8 mouse cellular contexts compared by ENCODE assay signal in the genomic region with DNA sequence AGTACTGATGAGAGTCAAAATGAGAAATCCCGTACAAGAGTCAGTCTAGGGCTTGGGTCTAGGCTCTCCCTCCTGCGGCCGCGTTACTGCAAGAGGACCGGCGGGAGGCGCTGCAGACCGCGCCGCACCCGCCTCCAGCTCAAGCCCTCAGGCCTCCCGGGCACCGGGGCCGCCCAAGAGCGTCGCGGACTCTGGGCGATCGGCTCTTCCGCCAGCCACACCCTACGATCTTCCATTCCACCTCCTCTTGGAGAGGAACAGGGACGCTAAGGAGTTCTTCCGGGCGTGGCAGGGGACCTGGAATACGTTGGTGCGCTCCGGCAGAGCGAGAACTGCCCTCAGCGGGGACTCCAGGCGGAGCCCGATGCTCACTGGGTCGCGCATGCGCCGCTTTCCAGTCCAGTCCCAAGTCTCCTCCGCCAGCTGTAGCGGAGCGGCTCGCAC. TPM values are rescaled to one million over a fixed set of nuclear protein-coding genes. Genes with fewer than 3 reads are reported as not detected.
DNase-seq lines count a peak whose midpoint lies in the region; ATAC-seq lines count a peak whose summit lies in the region.

No protein-coding gene starts in this region.

- H3K4me2 ChIP-seq in intestine, embryonic 16.5 days (ENCODE audit: low read depth, low read length) = peak overlapping the region; percentile 63

- no peaks in the 10 kb centered on the region for H3K36me3 ChIP-seq in intestine, embryonic 16.5 days (ENCODE audit: control insufficient read depth, insufficient read depth, low read length)

- H3K9ac ChIP-seq in intestine, embryonic 16.5 days (ENCODE audit: low read depth, low read length) = peak overlapping the region; percentile 77

- ATAC-seq in granulocyte monocyte progenitor cell, adult 5-6 weeks (replicated peaks; ENCODE audit: poor library complexity, severe bottlenecking) = peak; percentile 99
- peak; percentile 97 for ATAC-seq in intestine, embryonic 16.5 days

- peak; percentile 48 for DNase-seq in adrenal gland, adult 8-10 months
- DNase-seq in embryo, embryonic 11.5 days (ENCODE audit: low read depth, low spot score) = peak; percentile 63
- DNase-seq in left cerebral cortex, postnatal 4 days = peak; percentile 75
- DNase-seq in mesoderm, embryonic 11.5 days (ENCODE audit: low read depth, low spot score) = peak; percentile 83
- DNase-seq in right cerebral cortex, postnatal 14 days = peak; percentile 82
- peak; percentile 77 for DNase-seq in urinary bladder, postnatal 25 days (ENCODE audit: low spot score)

- H3K4me3 ChIP-seq in intestine, embryonic 16.5 days (ENCODE audit: low read length) = peak overlapping the region; percentile 64

- no peaks in the 10 kb centered on the region for H3K9me3 ChIP-seq in intestine, embryonic 16.5 days (ENCODE audit: control insufficient read depth, low read length)

- peak overlapping the region; percentile 54; the same call in 1 of the 2 replicates for H3K27ac ChIP-seq in intestine, embryonic 16.5 days (ENCODE audit: low read length)

- H3K4me1 ChIP-seq in intestine, embryonic 16.5 days (ENCODE audit: control insufficient read depth, insufficient read depth, low read length) = peaks cover 8% of the 10 kb centered on the region

- intact Hi-C loops in left cerebral cortex, postnatal 4 days (cut with DNase I) = loop anchor here (10.0 kb wide), 1 partner anchor 1170 kb away; no protein-coding TSS in a partner anchor

- WGBS in intestine, embryonic 16.5 days = under 1% methylated on average over 39 of the region's 39 CpGs

- no peaks in the 10 kb centered on the region for H3K27me3 ChIP-seq in intestine, embryonic 16.5 days (replicated peaks; ENCODE audit: control insufficient read depth, insufficient read depth, low read length)

RNA-seq across cellular contexts. Expression of gene Klf4, which starts 17.5 kb away (rescaled TPM):
- 10 to 100 TPM; 11.0 to 13.9 (median 12.1) TPM for total RNA-seq in adrenal gland, adult 8-10 months (2022)
- total RNA-seq in granulocyte monocyte progenitor cell, adult 5-6 weeks (2014; fragmentation: Nextera tagmentation) = 14.6 and 15.8 TPM in 2 replicates
- 5.4 and 11.2 TPM in 2 replicates for total RNA-seq in granulocyte monocyte progenitor cell, adult 5-6 weeks (2017)
- 8.5 and 8.6 TPM in 2 replicates for polyA plus RNA-seq in intestine, embryonic 16.5 days (2015; fragmentation: Nextera tagmentation; extraction: Ambion mirVana)
- total RNA-seq in left cerebral cortex, postnatal 4 days (2021) = 1 to 10 TPM; 5.1 to 5.8 TPM

Comparison
In these comparisons a context has a peak if more than half of its experiments do, and no peak if none do; other contexts are left out.
1. Peak in every context shown above with its lines: DNase-seq, ATAC-seq, H3K4me3 ChIP-seq and H3K27ac ChIP-seq.